Mouse (Mus musculus): ENCODE data around the gene Snu13. TPM values are rescaled to one million over a fixed set of nuclear protein-coding genes. Genes with fewer than 3 reads are reported as not detected.

The Snu13 gene
- total RNA-seq, 1 experiment: 293 TPM

- DNase-seq (ENCODE audit: low read depth, low spot score): no peak
- Histone ChIP-seq H3K36me3 (ENCODE audit: control insufficient read depth, insufficient read depth, low read length, poor library complexity, severe bottlenecking) (peaks cover 39% of the 10 kb centered on the region), H3K27ac (ENCODE audit: insufficient read depth, low read depth, low read length, poor library complexity, severe bottlenecking) (no peak overlapping the region), H3K4me1 (ENCODE audit: control insufficient read depth in 2 of 2, insufficient read depth in 2 of 2, low read length in 2 of 2, poor library complexity in 1 of 2) (peaks cover 0 to 4% of the 10 kb centered on the region in 2 experiments; a peak in 3 of 4 replicates), H3K4me3 (ENCODE audit: insufficient read depth in 1 of 2, low read depth in 1 of 2, low read length in 2 of 2, poor library complexity in 1 of 2, severe bottlenecking in 1 of 2) (no peak overlapping the region), H3K9me3 (ENCODE audit: control insufficient read depth, insufficient read depth, low read depth, low read length) (no peaks in the 10 kb centered on the region), H3K9ac (ENCODE audit: insufficient read depth, low read depth, low read length, poor library complexity, severe bottlenecking) (no peak overlapping the region)
- no peak for TF ChIP-seq ZNF384 (IDR thresholded peaks at IDR 0.05; ENCODE audit: low read depth, low read length)
- TF ChIP-seq HCFC1 (IDR thresholded peaks at IDR 0.05; ENCODE audit: borderline replicate concordance, insufficient read depth, low read length): no peak
- no peak for TF ChIP-seq ZC3H11A (IDR thresholded peaks at IDR 0.05; ENCODE audit: borderline replicate concordance, low read depth, low read length)
- no peak for TF ChIP-seq CHD2 (IDR thresholded peaks at IDR 0.05; ENCODE audit: low read depth, low read length)
- no peak for TF ChIP-seq MAFK (IDR thresholded peaks at IDR 0.05; ENCODE audit: insufficient read depth, low read depth, low read length)
- in situ Hi-C loops (cut with MboI; ENCODE audit: low sequenced_read_pairs in 2 of 2, unreplicated experiment in 2 of 2): no loop called here
Observed at GRCm38 (mm10) chr15:82040650-82041049, 6.7 kb downstream of the Snu13 start.

DNA sequence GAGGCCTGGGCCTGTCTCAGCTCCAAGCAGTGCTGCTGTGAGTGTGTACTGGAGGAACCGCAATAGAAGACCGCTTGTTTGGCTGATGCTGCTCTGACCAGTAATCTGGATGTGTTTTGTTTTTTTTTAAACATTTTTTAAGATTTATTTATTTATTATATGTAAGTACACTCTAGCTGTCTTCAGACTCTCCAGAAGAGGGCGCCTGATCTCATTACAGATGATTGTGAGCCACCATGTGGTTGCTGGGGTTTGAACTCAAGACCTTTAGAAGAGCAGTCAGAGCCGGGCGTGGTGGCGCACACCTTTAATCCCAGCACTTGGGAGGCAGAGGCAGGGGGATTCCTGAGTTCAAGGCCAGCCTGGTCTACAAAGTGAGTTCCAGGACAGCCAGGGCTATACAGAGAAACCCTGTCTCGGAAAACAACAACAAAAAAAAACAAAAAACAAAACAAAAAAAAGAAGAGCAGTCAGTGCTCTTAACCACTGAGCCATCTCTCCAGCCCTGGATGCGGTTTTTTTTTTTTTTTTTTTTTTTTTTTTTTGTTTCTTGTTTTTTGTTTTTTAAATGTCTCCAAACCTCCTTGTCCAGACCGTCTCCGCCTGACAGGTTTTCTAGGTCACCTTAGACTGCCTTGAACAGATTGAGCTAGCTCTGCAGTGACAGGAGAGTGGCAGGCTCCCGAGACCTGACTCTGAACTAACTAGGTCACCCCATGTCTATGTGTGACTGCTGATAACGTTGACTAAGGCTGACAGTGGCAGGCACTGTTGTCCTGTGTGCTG, 11.3 kb downstream of the Snu13 start:
- TF ChIP-seq CHD2 (IDR thresholded peaks at IDR 0.05; ENCODE audit: low read depth, low read length) (no peak), ZNF384 (IDR thresholded peaks at IDR 0.05; ENCODE audit: low read depth, low read length) (peak; percentile 79), MAFK (IDR thresholded peaks at IDR 0.05; ENCODE audit: insufficient read depth, low read depth, low read length) (no peak), HCFC1 (IDR thresholded peaks at IDR 0.05; ENCODE audit: borderline replicate concordance, insufficient read depth, low read length) (no peak), ZC3H11A (IDR thresholded peaks at IDR 0.05; ENCODE audit: borderline replicate concordance, low read depth, low read length) (no peak)
- Histone ChIP-seq H3K4me3 (ENCODE audit: insufficient read depth in 1 of 2, low read depth in 1 of 2, low read length in 2 of 2, poor library complexity in 1 of 2, severe bottlenecking in 1 of 2) (no peak overlapping the region), H3K27ac (ENCODE audit: insufficient read depth, low read depth, low read length, poor library complexity, severe bottlenecking) (no peak overlapping the region; the same call in 1 of the 2 replicates), H3K9ac (ENCODE audit: insufficient read depth, low read depth, low read length, poor library complexity, severe bottlenecking) (no peak overlapping the region), H3K36me3 (ENCODE audit: control insufficient read depth, insufficient read depth, low read length, poor library complexity, severe bottlenecking) (peaks cover 48% of the 10 kb centered on the region), H3K9me3 (ENCODE audit: control insufficient read depth, insufficient read depth, low read depth, low read length) (no peaks in the 10 kb centered on the region), H3K4me1 (ENCODE audit: control insufficient read depth in 2 of 2, insufficient read depth in 2 of 2, low read length in 2 of 2, poor library complexity in 1 of 2) (0 out of 4 replicates have a peak, but pooled peaks cover 0 to 3% of the 10 kb centered on the region in 2 experiments)
- in situ Hi-C loops (cut with MboI; ENCODE audit: low sequenced_read_pairs in 2 of 2, unreplicated experiment in 2 of 2): no loop called here
- DNase-seq (ENCODE audit: low read depth, low spot score): no peak

GRCm38 (mm10) chr15:82033762-82034161, 13.6 kb downstream of the Snu13 start, which contains the start of gene Desi1:
Desi1 (minus strand) TSS chr15:82033862.
- no peak within 1 kb of the TSS for H3K4me3 ChIP-seq (ENCODE audit: insufficient read depth in 1 of 2, low read depth in 1 of 2, low read length in 2 of 2, poor library complexity in 1 of 2, severe bottlenecking in 1 of 2)
- no peaks in the 10 kb centered on the region for H3K9me3 ChIP-seq (ENCODE audit: control insufficient read depth, insufficient read depth, low read depth, low read length)
- H3K36me3 ChIP-seq (ENCODE audit: control insufficient read depth, insufficient read depth, low read length, poor library complexity, severe bottlenecking): peaks cover 58% of the 10 kb centered on the region
- H3K4me1 ChIP-seq (ENCODE audit: control insufficient read depth in 2 of 2, insufficient read depth in 2 of 2, low read length in 2 of 2, poor library complexity in 1 of 2): 0 out of 4 replicates have a peak, but pooled peaks cover 0 to 3% of the 10 kb centered on the region in 2 experiments
- DNase-seq (ENCODE audit: low read depth, low spot score): no peak
- no peak within 1 kb of the TSS for H3K27ac ChIP-seq (ENCODE audit: insufficient read depth, low read depth, low read length, poor library complexity, severe bottlenecking)
- TF ChIP-seq CHD2 (IDR thresholded peaks at IDR 0.05; ENCODE audit: low read depth, low read length) (no peak), MAFK (IDR thresholded peaks at IDR 0.05; ENCODE audit: insufficient read depth, low read depth, low read length) (no peak), ZC3H11A (IDR thresholded peaks at IDR 0.05; ENCODE audit: borderline replicate concordance, low read depth, low read length) (no peak), ZNF384 (IDR thresholded peaks at IDR 0.05; ENCODE audit: low read depth, low read length) (no peak), HCFC1 (IDR thresholded peaks at IDR 0.05; ENCODE audit: borderline replicate concordance, insufficient read depth, low read length) (no peak)
- in situ Hi-C loops (cut with MboI; ENCODE audit: low sequenced_read_pairs in 2 of 2, unreplicated experiment in 2 of 2): no loop called here
- H3K9ac ChIP-seq (ENCODE audit: insufficient read depth, low read depth, low read length, poor library complexity, severe bottlenecking): no peak within 1 kb of the TSS

- no peak overlapping the region for H3K9ac ChIP-seq (ENCODE audit: insufficient read depth, low read depth, low read length, poor library complexity, severe bottlenecking)
- H3K27ac ChIP-seq (ENCODE audit: insufficient read depth, low read depth, low read length, poor library complexity, severe bottlenecking): no peak overlapping the region
- TF ChIP-seq ZC3H11A (IDR thresholded peaks at IDR 0.05; ENCODE audit: borderline replicate concordance, low read depth, low read length) (no peak), ZNF384 (IDR thresholded peaks at IDR 0.05; ENCODE audit: low read depth, low read length) (no peak), CHD2 (IDR thresholded peaks at IDR 0.05; ENCODE audit: low read depth, low read length) (no peak), MAFK (IDR thresholded peaks at IDR 0.05; ENCODE audit: insufficient read depth, low read depth, low read length) (no peak), HCFC1 (IDR thresholded peaks at IDR 0.05; ENCODE audit: borderline replicate concordance, insufficient read depth, low read length) (no peak)
- in situ Hi-C loops (cut with MboI; ENCODE audit: low sequenced_read_pairs in 2 of 2, unreplicated experiment in 2 of 2): no loop called here
- H3K4me3 ChIP-seq (ENCODE audit: insufficient read depth in 1 of 2, low read depth in 1 of 2, low read length in 2 of 2, poor library complexity in 1 of 2, severe bottlenecking in 1 of 2): no peak overlapping the region
- H3K9me3 ChIP-seq (ENCODE audit: control insufficient read depth, insufficient read depth, low read depth, low read length): no peaks in the 10 kb centered on the region
- H3K36me3 ChIP-seq (ENCODE audit: control insufficient read depth, insufficient read depth, low read length, poor library complexity, severe bottlenecking): peaks cover 63% of the 10 kb centered on the region
- DNase-seq (ENCODE audit: low read depth, low spot score): no peak
- H3K4me1 ChIP-seq (ENCODE audit: control insufficient read depth in 2 of 2, insufficient read depth in 2 of 2, low read length in 2 of 2, poor library complexity in 1 of 2): 0 out of 4 replicates have a peak, but pooled peaks cover 0 to 3% of the 10 kb centered on the region in 2 experiments
Observed at GRCm38 (mm10) chr15:82032386-82032785, 15.0 kb downstream of the Snu13 start.

All from ES-E14 (cell line).